Mouse (Mus musculus) liver, adult 2 months (tissue): ENCODE measurements around the gene Nck1.

Experiments
- CTCF ChIP-seq: fragments of 200-500 bp; IDR thresholded peaks from 2 replicates; pipeline ENCODE4 v1.5.1; 2011; ENCODE audit warnings: low read depth, low read length, control low read depth
- POLR2A ChIP-seq: fragments of 200-500 bp; IDR thresholded peaks from 2 replicates; pipeline ENCODE4 v1.6.1; 2011; ENCODE audit warnings: low read length, control low read depth; ENCODE audit not compliant: insufficient read depth; ENCODE audit errors: extremely low read depth

GRCm38 (mm10) chr9:100463771-100464170 is 82.2 kb downstream of the Nck1 start:
- TF ChIP-seq CTCF (no peak), POLR2A (no peak)
